Mouse (Mus musculus) lung, embryonic 14.5 days (tissue): Measurements from ENCODE around the gene Prss36. TPM values are rescaled to one million over a fixed set of nuclear protein-coding genes. Genes with fewer than 3 reads are reported as not detected.
A peak's percentile ranks its signal among the peaks of the same experiment; 100 is the strongest.
"Not testable (repeated sequence)": the region's sequence is repeated elsewhere in the genome, so short reads cannot be mapped to it uniquely, and the experiment has no call there.

Source experiments
- ATAC-seq: fragments of 200-750 bp; cut with Nextera tagmentation; 2 replicates; pipeline ENCODE4 v1.8.0; 2017; ENCODE audit warnings: mild to moderate bottlenecking, moderate TSS enrichment, moderate library complexity; ENCODE audit not compliant: insufficient read depth
- DNase-seq: peaks from one replicate; pipeline ENCODE4 v3.0.0-alpha.2; 2015
- H3K27ac ChIP-seq: fragments of 300-500 bp; sonication (generic); 2 replicates; pipeline ENCODE4 v1.5.1; 2014; ENCODE audit warnings: low read depth, mild to moderate bottlenecking, moderate library complexity
- H3K27me3 ChIP-seq: fragments of 300-500 bp; sonication (generic); 2 replicates; pipeline ENCODE4 v1.6.1; 2014; ENCODE audit warnings: low read length, control low read depth; ENCODE audit not compliant: insufficient read depth
- H3K36me3 ChIP-seq: fragments of 300-500 bp; sonication (generic); 2 replicates; pipeline ENCODE4 v1.6.1; 2014; ENCODE audit warnings: control low read depth; ENCODE audit not compliant: insufficient read depth
- H3K4me1 ChIP-seq: fragments of 300-500 bp; sonication (generic); 2 replicates; pipeline ENCODE4 v1.6.1; 2014; ENCODE audit warnings: antibody characterized with exemption, control low read depth; ENCODE audit not compliant: insufficient read depth
- H3K4me2 ChIP-seq: fragments of 300-500 bp; sonication (generic); 2 replicates; pipeline ENCODE4 v1.6.1; 2014; ENCODE audit warnings: mild to moderate bottlenecking
- H3K4me3 ChIP-seq: fragments of 300-500 bp; sonication (generic); 2 replicates; pipeline ENCODE4 v1.5.1; 2014; ENCODE audit warnings: low read depth, low read length
- H3K9ac ChIP-seq: fragments of 300-500 bp; sonication (generic); 2 replicates; pipeline ENCODE4 v1.6.1; 2014
- H3K9me3 ChIP-seq: fragments of 300-500 bp; sonication (generic); 2 replicates; pipeline ENCODE4 v1.6.1; 2016; ENCODE audit warnings: low read depth, low read length, control low read depth
- CTCF ChIP-seq: IDR thresholded peaks from 2 replicates; pipeline ENCODE4 v1.5.1; 2016; ENCODE audit warnings: antibody characterized with exemption, low read depth
- WGBS: fragments of 180-500 bp; shearing (Covaris S2); extraction: QIAGEN DNeasy Blood & Tissue Kit; methylation state at CpG from one replicate; pipeline ENCODE4 v1.1.7; 2014; 5-methylcytosine and 5-hydroxymethylcytosine counted together
- polyA plus RNA-seq: library from polyadenylated mRNA; unstranded; fragments of >200 nt; fragmentation: Nextera tagmentation; extraction: Ambion mirVana; gene quantifications from 2 replicates; pipeline ENCODE4 v1.2.1, GENCODE M21; 2014

Prss36 gene
- polyA plus RNA-seq, 1 experiment from 2014 or later = 9.7 TPM

GRCm38 (mm10) chr7:127901772-127902171, 44.8 kb downstream of the Prss36 start:
- Histone ChIP-seq H3K36me3 (peaks cover 17% of the 10 kb centered on the region), H3K27ac (no peak overlapping the region), H3K9me3 (no peaks in the 10 kb centered on the region), H3K4me2 (no peak overlapping the region), H3K4me3 (no peak overlapping the region), H3K4me1 (no peaks in the 10 kb centered on the region), H3K27me3 (no peaks in the 10 kb centered on the region), H3K9ac (no peak overlapping the region)
- WGBS = 70% methylated on average over 2 of the region's 2 CpGs
- ATAC-seq (no peak), DNase-seq (no peak)
- no peak for TF ChIP-seq CTCF

GRCm38 (mm10) chr7:127899997-127900396, 46.5 kb downstream of the Prss36 start:
- no peak for ATAC-seq
- WGBS = 31% methylated on average over 7 of the region's 7 CpGs
- no peak for TF ChIP-seq CTCF

GRCm38 (mm10) chr7:127898179-127898956, 48.2 kb downstream of the Prss36 start:
- 32% methylated on average over 10 of the region's 10 CpGs for WGBS
- Histone ChIP-seq H3K9ac (no peak overlapping the region), H3K27me3 (no peaks in the 10 kb centered on the region), H3K4me3 (no peak overlapping the region), H3K27ac (no peak overlapping the region), H3K36me3 (peaks cover 5% of the 10 kb centered on the region; the same call in 1 of the 2 replicates), H3K9me3 (no peaks in the 10 kb centered on the region), H3K4me1 (peaks cover 8% of the 10 kb centered on the region), H3K4me2 (no peak overlapping the region)
- no peak for TF ChIP-seq CTCF
- DNase-seq = no peak
- ATAC-seq = no peak

More at GRCm38 (mm10) chr7:127899997-127900396, 46.5 kb downstream of the Prss36 start:
- Histone ChIP-seq H3K27ac (no peak overlapping the region), H3K4me3 (no peak overlapping the region), H3K4me2 (no peak overlapping the region), H3K36me3 (no peaks in the 10 kb centered on the region), H3K9me3 (no peaks in the 10 kb centered on the region), H3K4me1 (no peaks in the 10 kb centered on the region), H3K9ac (no peak overlapping the region), H3K27me3 (no peaks in the 10 kb centered on the region)
- no peak for DNase-seq

GRCm38 (mm10) chr7:127897542-127897941, 49.0 kb downstream of the Prss36 start:
- WGBS = 83% methylated on average over 7 of the region's 7 CpGs
- H3K27ac ChIP-seq = no peak overlapping the region

GRCm38 (mm10) chr7:127896384-127896783, 50.1 kb downstream of the Prss36 start:
- no peak overlapping the region for H3K9ac ChIP-seq
- H3K4me2 ChIP-seq = no peak overlapping the region
- TF ChIP-seq CTCF = peak; percentile 69
- DNase-seq = peak; percentile 62
- H3K4me1 ChIP-seq = peaks cover 8% of the 10 kb centered on the region
- no peak overlapping the region for H3K4me3 ChIP-seq
- no peaks in the 10 kb centered on the region for H3K9me3 ChIP-seq
- no peak overlapping the region for H3K27ac ChIP-seq
- no peak for ATAC-seq
- H3K27me3 ChIP-seq = no peaks in the 10 kb centered on the region
- WGBS = 54% methylated on average over 13 of the region's 13 CpGs
- H3K36me3 ChIP-seq = peaks cover 20% of the 10 kb centered on the region; the same call in 1 of the 2 replicates

More at GRCm38 (mm10) chr7:127897542-127897941, 49.0 kb downstream of the Prss36 start:
- no peak overlapping the region for H3K9ac ChIP-seq
- no peaks in the 10 kb centered on the region for H3K27me3 ChIP-seq
- peaks cover 8% of the 10 kb centered on the region for H3K4me1 ChIP-seq
- no peak overlapping the region for H3K4me2 ChIP-seq
- H3K9me3 ChIP-seq = no peaks in the 10 kb centered on the region
- DNase-seq (no peak), ATAC-seq (no peak)
- no peak for TF ChIP-seq CTCF
- H3K36me3 ChIP-seq = peaks cover 13% of the 10 kb centered on the region; the same call in 1 of the 2 replicates
- no peak overlapping the region for H3K4me3 ChIP-seq

- peak overlapping the region; percentile 88 for H3K4me2 ChIP-seq
- not testable (repeated sequence) for H3K9me3 ChIP-seq, ATAC-seq, H3K9ac ChIP-seq, H3K4me1 ChIP-seq, DNase-seq, H3K27me3 ChIP-seq
- peak overlapping the region; percentile 67; the same call in 1 of the 2 replicates for H3K4me3 ChIP-seq
- 0 out of 2 replicates have a peak overlapping the region, but pooled peaks have one; percentile 33 for H3K27ac ChIP-seq
- peaks cover 21% of the 10 kb centered on the region; the same call in 1 of the 2 replicates for H3K36me3 ChIP-seq
- WGBS = 71% methylated on average over 7 of the region's 7 CpGs
These were observed 50.6 kb downstream of the Prss36 start for GRCm38 (mm10) chr7:127895891-127896290.

GRCm38 (mm10) chr7:127895442-127895841, 51.1 kb downstream of the Prss36 start, which contains the start of the genes Gm21974 and Vkorc1:
Gm21974 (minus strand) TSS chr7:127895454.
Vkorc1 (minus strand) TSS chr7:127895617.
- TF ChIP-seq CTCF = peak; percentile 57
- Histone ChIP-seq H3K4me3 (peak within 1 kb of the TSS; percentile 67), H3K36me3 (peaks cover 21% of the 10 kb centered on the region; the same call in 1 of the 2 replicates), H3K27ac (peak within 1 kb of the TSS; percentile 82), H3K4me2 (peak within 1 kb of the TSS; percentile 88), H3K9ac (peak within 1 kb of the TSS; percentile 70), H3K4me1 (peaks cover 8% of the 10 kb centered on the region), H3K9me3 (no peaks in the 10 kb centered on the region), H3K27me3 (no peaks in the 10 kb centered on the region)
- ATAC-seq = peak; percentile 99
- WGBS = under 1% methylated on average over 26 of the region's 26 CpGs
- peak; percentile 97 for DNase-seq
